Mouse (Mus musculus): ENCODE data around the gene Morf4l2.

Morf4l2 gene

GRCm38 (mm10) chrX:136732016-136732415 lies 11.5 kb downstream of the Morf4l2 start:
- TF ChIP-seq GATA4 (IDR thresholded peaks at IDR 0.05; ENCODE audit: insufficient replicate concordance, low read length) = no peak

GRCm38 (mm10) chrX:136708782-136709181 lies 34.7 kb downstream of the Morf4l2 start:
- TF ChIP-seq GATA4 (IDR thresholded peaks at IDR 0.05; ENCODE audit: insufficient replicate concordance, low read length) = no peak

GRCm38 (mm10) chrX:136708168-136708681 lies 35.3 kb downstream of the Morf4l2 start:
- no peak for TF ChIP-seq GATA4 (IDR thresholded peaks at IDR 0.05; ENCODE audit: insufficient replicate concordance, low read length)

- TF ChIP-seq GATA4 (IDR thresholded peaks at IDR 0.05; ENCODE audit: insufficient replicate concordance, low read length) = no peak
Observed at GRCm38 (mm10) chrX:136707446-136708167, 35.9 kb downstream of the Morf4l2 start, which contains the start of gene Tceal1. Gene Tceal1, plus strand, starts transcription at chrX:136707982.

GRCm38 (mm10) chrX:136693196-136693595 lies 50.3 kb downstream of the Morf4l2 start:
- no peak for TF ChIP-seq GATA4 (IDR thresholded peaks at IDR 0.05; ENCODE audit: insufficient replicate concordance, low read length)

- no peak for TF ChIP-seq GATA4 (IDR thresholded peaks at IDR 0.05; ENCODE audit: insufficient replicate concordance, low read length)
Observed at GRCm38 (mm10) chrX:136692294-136692675, 51.2 kb downstream of the Morf4l2 start.

Measured in liver, adult (tissue).